Mouse (Mus musculus) large intestine, adult 2 months (tissue): ENCODE measurements around the gene Tmtc2. TPM values are rescaled to one million over a fixed set of nuclear protein-coding genes. Genes with fewer than 3 reads are reported as not detected.

Experiments used
- DNase-seq: peaks from one replicate; pipeline ENCODE4 v3.0.0-alpha.2; 2012; ENCODE audit warnings: low read depth, low spot score
- WGBS: fragments of 180-500 bp; shearing (Covaris S2); methylation state at CpG from one replicate; pipeline ENCODE4 v1.1.7; 2018; 5-methylcytosine and 5-hydroxymethylcytosine counted together
- polyA plus RNA-seq: library from polyadenylated mRNA; depleted of rRNA; stranded (reverse); fragments of >200 nt; gene quantifications from 2 replicates; pipeline ENCODE4 v1.2.3, GENCODE M21; 2012

Tmtc2 gene
- polyA plus RNA-seq, 1 experiment, result 3.5 TPM

- WGBS, result 91% methylated on average over 2 of the region's 2 CpGs
- no peak for DNase-seq
Measured at GRCm38 (mm10) chr10:105228623-105229022, 345.6 kb downstream of the Tmtc2 start.

GRCm38 (mm10) chr10:105227631-105228030 is 346.6 kb downstream of the Tmtc2 start:
- WGBS, result 68% methylated on average over 5 of the region's 5 CpGs
- no peak for DNase-seq

GRCm38 (mm10) chr10:105225714-105226113 is 348.5 kb downstream of the Tmtc2 start:
- no peak for DNase-seq
- WGBS, result 43% methylated on average over 6 of the region's 6 CpGs

- WGBS, result 88% methylated on average over 5 of the region's 5 CpGs
- no peak for DNase-seq
Measured at GRCm38 (mm10) chr10:105222904-105223303, 351.3 kb downstream of the Tmtc2 start.

GRCm38 (mm10) chr10:105201491-105201890 is 372.8 kb downstream of the Tmtc2 start:
- 72% methylated on average over 10 of the region's 10 CpGs for WGBS
- no peak for DNase-seq

- 90% methylated on average over 2 of the region's 2 CpGs for WGBS
- no peak for DNase-seq
Measured at GRCm38 (mm10) chr10:105200678-105201077, 373.6 kb downstream of the Tmtc2 start.

- DNase-seq, result no peak
- 76% methylated on average over 4 of the region's 4 CpGs for WGBS
Measured at GRCm38 (mm10) chr10:105200092-105200491, 374.2 kb downstream of the Tmtc2 start.

GRCm38 (mm10) chr10:105199515-105199914 is 374.7 kb downstream of the Tmtc2 start:
- WGBS, result 93% methylated on average over 5 of the region's 5 CpGs
- DNase-seq, result no peak

- WGBS, result 94% methylated on average over 2 of the region's 2 CpGs
- DNase-seq, result no peak
Measured at GRCm38 (mm10) chr10:105195377-105195776, 378.9 kb downstream of the Tmtc2 start.

GRCm38 (mm10) chr10:105193756-105194460 is 380.3 kb downstream of the Tmtc2 start:
- DNase-seq, result no peak
- WGBS, result 84% methylated on average over 4 of the region's 4 CpGs

GRCm38 (mm10) chr10:105192071-105192470 is 382.2 kb downstream of the Tmtc2 start:
- 91% methylated on average over 2 of the region's 2 CpGs for WGBS
- DNase-seq, result no peak

GRCm38 (mm10) chr10:105189746-105190145 is 384.5 kb downstream of the Tmtc2 start:
- 77% methylated on average over 4 of the region's 4 CpGs for WGBS
- no peak for DNase-seq

- 87% methylated on average over 5 of the region's 5 CpGs for whole genome bisulfite sequencing
- DNase-seq, result no peak
Measured at GRCm38 (mm10) chr10:105186636-105187035, 387.6 kb downstream of the Tmtc2 start.

GRCm38 (mm10) chr10:105168443-105169102 is 405.7 kb downstream of the Tmtc2 start:
- DNase-seq, result no peak
- WGBS, result 81% methylated on average over 5 of the region's 5 CpGs

- 69% methylated on average over 5 of the region's 5 CpGs for WGBS
- no peak for DNase-seq
Measured at GRCm38 (mm10) chr10:105165291-105165690, 409.0 kb downstream of the Tmtc2 start.

GRCm38 (mm10) chr10:105153789-105154188 is 420.5 kb downstream of the Tmtc2 start:
- no peak for DNase-seq

GRCm38 (mm10) chr10:105144382-105144781 is 429.9 kb downstream of the Tmtc2 start:
- DNase-seq, result no peak
- 62% methylated on average over 4 of the region's 4 CpGs for WGBS

- WGBS, result 59% methylated on average over 3 of the region's 3 CpGs
- no peak for DNase-seq
Measured at GRCm38 (mm10) chr10:105142201-105142600, 432.1 kb downstream of the Tmtc2 start.
